Comparison of ENCODE assay signal across 8 mouse cellular contexts in genomic region chr4:40971744-40972143, GRCm38 (mm10). TPM values are rescaled to one million over a fixed set of nuclear protein-coding genes. Genes with fewer than 3 reads are reported as not detected.
DNase-seq lines count a peak whose midpoint lies in the region; ATAC-seq and TF ChIP-seq lines count a peak whose summit lies in the region.

No protein-coding gene starts in this region.

- peak overlapping the region; percentile 78 for H3K4me2 ChIP-seq in heart, embryonic 14.5 days (ENCODE audit: low read length)
- peak overlapping the region; percentile 56 for H3K4me2 ChIP-seq in limb, embryonic 11.5 days (ENCODE audit: low read depth, severe bottlenecking)
- peak overlapping the region; percentile 83 for H3K4me2 ChIP-seq in midbrain, embryonic 11.5 days
- peak overlapping the region; percentile 69 for H3K4me2 ChIP-seq in stomach, postnatal 0 days (replicated peaks; ENCODE audit: low read depth)

- peak overlapping the region; percentile 74 to 91; a peak in 3 of 4 replicates for H3K4me3 ChIP-seq in heart, embryonic 14.5 days (ENCODE audit: control insufficient read depth in 1 of 2, insufficient read depth in 1 of 2, low read depth in 1 of 2, low read length in 2 of 2)
- H3K4me3 ChIP-seq in limb, embryonic 11.5 days (ENCODE audit: low read depth, low read length): peak overlapping the region; percentile 86
- peak overlapping the region; percentile 93 for H3K4me3 ChIP-seq in midbrain, embryonic 11.5 days (ENCODE audit: low read depth, low read length)
- peak overlapping the region; percentile 91 for H3K4me3 ChIP-seq in stomach, postnatal 0 days (ENCODE audit: low read depth, low read length)

- no peak for ATAC-seq in heart, embryonic 14.5 days (ENCODE audit: insufficient number of reproducible peaks, insufficient read depth, low FRiP score, low read depth)
- no peak for ATAC-seq in limb, embryonic 11.5 days (ENCODE audit: insufficient number of reproducible peaks, low FRiP score, low TSS enrichment, low read depth)
- no peak for ATAC-seq in midbrain, embryonic 11.5 days (ENCODE audit: low FRiP score)
- no peak for ATAC-seq in stomach, postnatal 0 days (ENCODE audit: low FRiP score, low TSS enrichment)

- H3K9ac ChIP-seq in heart, embryonic 14.5 days (ENCODE audit: low read length): peak overlapping the region; percentile 92
- H3K9ac ChIP-seq in limb, embryonic 11.5 days (ENCODE audit: low read length): no peak overlapping the region
- H3K9ac ChIP-seq in midbrain, embryonic 11.5 days (ENCODE audit: low read length): peak overlapping the region; percentile 85; the same call in 1 of the 2 replicates
- peak overlapping the region; percentile 88 for H3K9ac ChIP-seq in stomach, postnatal 0 days (ENCODE audit: low read length)

- peak; percentile 81 for DNase-seq in 416B (ENCODE audit: low read depth)
- peak; percentile 33 to 45 for DNase-seq in CD8-positive naive resting alpha-beta T cell, adult 2 months (ENCODE audit: low read depth in 2 of 2, low spot score in 2 of 2)
- DNase-seq in cerebellum, postnatal 14 days: peak; percentile 40 to 71
- peak; percentile 65 for DNase-seq in limb, embryonic 11.5 days (ENCODE audit: low spot score)
- DNase-seq in midbrain, embryonic 11.5 days (ENCODE audit: low spot score, missing footprints): peak; percentile 89
- DNase-seq in stomach, postnatal 0 days (ENCODE audit: low spot score): peak; percentile 73
- no peak for DNase-seq in frontal cortex, postnatal 25 days (ENCODE audit: low spot score in 2 of 2)

- no peaks in the 10 kb centered on the region for H3K9me3 ChIP-seq in heart, embryonic 14.5 days (ENCODE audit: control insufficient read depth, low read length)
- no peaks in the 10 kb centered on the region for H3K9me3 ChIP-seq in limb, embryonic 11.5 days (ENCODE audit: control insufficient read depth, low read length)
- no peaks in the 10 kb centered on the region for H3K9me3 ChIP-seq in midbrain, embryonic 11.5 days (ENCODE audit: control insufficient read depth, low read length)
- H3K9me3 ChIP-seq in stomach, postnatal 0 days (ENCODE audit: control insufficient read depth, low read length): no peaks in the 10 kb centered on the region

- peaks cover 6 to 22% of the 10 kb centered on the region in 2 experiments for H3K4me1 ChIP-seq in heart, embryonic 14.5 days (ENCODE audit: control insufficient read depth in 2 of 2, insufficient read depth in 2 of 2, low read length in 2 of 2)
- H3K4me1 ChIP-seq in limb, embryonic 11.5 days (ENCODE audit: control insufficient read depth, insufficient read depth, low read length): peaks cover 4% of the 10 kb centered on the region; the same call in 1 of the 2 replicates
- peaks cover 5% of the 10 kb centered on the region for H3K4me1 ChIP-seq in midbrain, embryonic 11.5 days (ENCODE audit: control insufficient read depth, insufficient read depth, low read length)
- H3K4me1 ChIP-seq in stomach, postnatal 0 days (replicated peaks; ENCODE audit: control insufficient read depth, insufficient read depth): no peaks in the 10 kb centered on the region; the same call in 1 of the 2 replicates

- peaks cover 25% of the 10 kb centered on the region for H3K36me3 ChIP-seq in heart, embryonic 14.5 days (ENCODE audit: control insufficient read depth, insufficient read depth, low read length)
- peaks cover under 1% of the 10 kb centered on the region; the same call in 1 of the 2 replicates for H3K36me3 ChIP-seq in limb, embryonic 11.5 days (ENCODE audit: control insufficient read depth, insufficient read depth, low read length)
- 0 out of 2 replicates have a peak, but pooled peaks cover 2% of the 10 kb centered on the region for H3K36me3 ChIP-seq in midbrain, embryonic 11.5 days (ENCODE audit: control insufficient read depth, insufficient read depth, low read length)
- H3K36me3 ChIP-seq in stomach, postnatal 0 days (ENCODE audit: control insufficient read depth, insufficient read depth, low read length): no peaks in the 10 kb centered on the region; the same call in 1 of the 2 replicates

- peak overlapping the region; percentile 75 to 96 for H3K27ac ChIP-seq in heart, embryonic 14.5 days (replicated peaks in 1 of 2; ENCODE audit: control insufficient read depth in 1 of 2, insufficient read depth in 1 of 2, low read depth in 2 of 2, low read length in 2 of 2)
- no peak overlapping the region for H3K27ac ChIP-seq in limb, embryonic 11.5 days (replicated peaks; ENCODE audit: low read depth, low read length)
- H3K27ac ChIP-seq in midbrain, embryonic 11.5 days (ENCODE audit: low read depth, low read length): no peak overlapping the region
- peak overlapping the region; percentile 96 for H3K27ac ChIP-seq in stomach, postnatal 0 days (replicated peaks)

- peak; percentile 78 for TF ChIP-seq CTCF in stomach, postnatal 0 days (IDR thresholded peaks at IDR 0.05; ENCODE audit: low read depth)

- no peaks in the 10 kb centered on the region for H3K27me3 ChIP-seq in heart, embryonic 14.5 days (ENCODE audit: control insufficient read depth, insufficient read depth, low read length)
- no peaks in the 10 kb centered on the region for H3K27me3 ChIP-seq in limb, embryonic 11.5 days (ENCODE audit: control insufficient read depth, insufficient read depth, low read length)
- H3K27me3 ChIP-seq in midbrain, embryonic 11.5 days (ENCODE audit: control insufficient read depth, insufficient read depth, low read length): no peaks in the 10 kb centered on the region
- H3K27me3 ChIP-seq in stomach, postnatal 0 days (ENCODE audit: control insufficient read depth, insufficient read depth, low read length): no peaks in the 10 kb centered on the region

- no peak for TF ChIP-seq EP300 in stomach, postnatal 0 days (optimal IDR thresholded peaks at IDR 0.05)

- WGBS in heart, embryonic 14.5 days: 30% methylated on average over 13 of the region's 13 CpGs
- WGBS in limb, embryonic 11.5 days: 25% methylated on average over 13 of the region's 13 CpGs
- WGBS in midbrain, embryonic 11.5 days: 27% methylated on average over 13 of the region's 13 CpGs
- WGBS in stomach, postnatal 0 days: 24% methylated on average over 13 of the region's 13 CpGs

RNA-seq across cellular contexts. Expression of gene Nfx1, which starts 1.0 kb away (rescaled TPM):
- 56.1 and 59.0 TPM in 2 replicates for polyA plus RNA-seq in heart, embryonic 14.5 days (2014; fragmentation: Nextera tagmentation; extraction: Ambion mirVana)
- polyA plus RNA-seq in limb, embryonic 11.5 days (2014; fragmentation: Nextera tagmentation; extraction: Ambion mirVana): 99.6 and 111 TPM in 2 replicates
- polyA plus RNA-seq in midbrain, embryonic 11.5 days (2014; fragmentation: Nextera tagmentation; extraction: Ambion mirVana): 89.5 and 94.0 TPM in 2 replicates
- polyA plus RNA-seq in stomach, postnatal 0 days (2015; fragmentation: Nextera tagmentation; extraction: Ambion mirVana): 27.9 and 28.5 TPM in 2 replicates

RNA-seq across cellular contexts. Expression of gene Chmp5, which starts 23.5 kb away (rescaled TPM):
- polyA plus RNA-seq in heart, embryonic 14.5 days (2014; fragmentation: Nextera tagmentation; extraction: Ambion mirVana): 74.7 and 82.9 TPM in 2 replicates
- 110 and 115 TPM in 2 replicates for polyA plus RNA-seq in limb, embryonic 11.5 days (2014; fragmentation: Nextera tagmentation; extraction: Ambion mirVana)
- 159 and 169 TPM in 2 replicates for polyA plus RNA-seq in midbrain, embryonic 11.5 days (2014; fragmentation: Nextera tagmentation; extraction: Ambion mirVana)
- polyA plus RNA-seq in stomach, postnatal 0 days (2015; fragmentation: Nextera tagmentation; extraction: Ambion mirVana): 121 and 125 TPM in 2 replicates

RNA-seq across cellular contexts. Expression of gene Bag1, which starts 23.6 kb away (rescaled TPM):
- polyA plus RNA-seq in heart, embryonic 14.5 days (2014; fragmentation: Nextera tagmentation; extraction: Ambion mirVana): 199 and 211 TPM in 2 replicates
- 254 and 256 TPM in 2 replicates for polyA plus RNA-seq in limb, embryonic 11.5 days (2014; fragmentation: Nextera tagmentation; extraction: Ambion mirVana)
- polyA plus RNA-seq in midbrain, embryonic 11.5 days (2014; fragmentation: Nextera tagmentation; extraction: Ambion mirVana): 233 and 247 TPM in 2 replicates
- 259 and 270 TPM in 2 replicates for polyA plus RNA-seq in stomach, postnatal 0 days (2015; fragmentation: Nextera tagmentation; extraction: Ambion mirVana)

RNA-seq across cellular contexts. Expression of gene Spink4, which starts 51.9 kb away (rescaled TPM):
- polyA plus RNA-seq in heart, embryonic 14.5 days (2014; fragmentation: Nextera tagmentation; extraction: Ambion mirVana): 7.6 and 12.1 TPM in 2 replicates
- not detected in 2 replicates for polyA plus RNA-seq in limb, embryonic 11.5 days (2014; fragmentation: Nextera tagmentation; extraction: Ambion mirVana)
- not detected in 2 replicates for polyA plus RNA-seq in midbrain, embryonic 11.5 days (2014; fragmentation: Nextera tagmentation; extraction: Ambion mirVana)
- 75.5 and 86.9 TPM in 2 replicates for polyA plus RNA-seq in stomach, postnatal 0 days (2015; fragmentation: Nextera tagmentation; extraction: Ambion mirVana)

Comparison
In these comparisons a context has a peak if more than half of its experiments do, and no peak if none do; other contexts are left out.
1. DNase-seq: peak in 416B (single experiment), CD8-positive naive resting alpha-beta T cell, adult 2 months (2 of 2), cerebellum, postnatal 14 days (2 of 2), limb, embryonic 11.5 days (single experiment), midbrain, embryonic 11.5 days (single experiment) and stomach, postnatal 0 days (single experiment); none in frontal cortex, postnatal 25 days (0 of 2).
2. H3K27ac ChIP-seq: peak in heart, embryonic 14.5 days (2 of 2) and stomach, postnatal 0 days (single experiment); none in limb, embryonic 11.5 days (single experiment) and midbrain, embryonic 11.5 days (single experiment).
3. Peak in every context shown above with its lines, with median percentiles within 50 percentile points of each other: H3K4me2 ChIP-seq and H3K4me3 ChIP-seq.